Mouse (Mus musculus) forebrain, embryonic 13.5 days (tissue): ENCODE measurements around the gene Hist1h2ab. TPM values are rescaled to one million over a fixed set of nuclear protein-coding genes. Genes with fewer than 3 reads are reported as not detected.
"Not testable (repeated sequence)": the region's sequence is repeated elsewhere in the genome, so short reads cannot be mapped to it uniquely, and the experiment has no call there.

Experiments
- ATAC-seq: fragments of 200-750 bp; cut with Nextera tagmentation; 2 replicates; pipeline ENCODE4 v1.8.0; 2017
- H3K27ac ChIP-seq: fragments of 300-500 bp; sonication (generic); 2 replicates; pipeline ENCODE4 v1.5.1; 2015; ENCODE audit warnings: inconsistent platforms, mild to moderate bottlenecking, moderate library complexity
- H3K27me3 ChIP-seq: fragments of 300-500 bp; sonication (generic); 2 replicates; pipeline ENCODE4 v1.6.1; 2015; ENCODE audit warnings: mild to moderate bottlenecking, inconsistent platforms
- H3K36me3 ChIP-seq: fragments of 300-500 bp; sonication (generic); 2 replicates; pipeline ENCODE4 v1.6.1; 2015; ENCODE audit warnings: mild to moderate bottlenecking, inconsistent platforms; ENCODE audit not compliant: poor library complexity, severe bottlenecking
- H3K4me1 ChIP-seq: fragments of 300-500 bp; sonication (generic); 2 replicates; pipeline ENCODE4 v1.6.1; 2015; ENCODE audit warnings: inconsistent platforms
- H3K4me2 ChIP-seq: fragments of 300-500 bp; sonication (generic); 2 replicates; pipeline ENCODE4 v1.6.1; 2015; ENCODE audit warnings: inconsistent platforms, mild to moderate bottlenecking, moderate library complexity
- H3K4me3 ChIP-seq: fragments of 300-500 bp; sonication (generic); 2 replicates; pipeline ENCODE4 v1.5.1; 2015; ENCODE audit warnings: mild to moderate bottlenecking, inconsistent platforms
- H3K9ac ChIP-seq: fragments of 300-500 bp; sonication (generic); 2 replicates; pipeline ENCODE4 v1.6.1; 2015; ENCODE audit warnings: mild to moderate bottlenecking, inconsistent platforms
- H3K9me3 ChIP-seq: fragments of 300-500 bp; sonication (generic); replicated peaks from 2 replicates; pipeline ENCODE4 v1.6.1; 2016; ENCODE audit warnings: inconsistent platforms
- WGBS: fragments of 180-500 bp; shearing (Covaris S2); methylation state at CpG from one replicate; pipeline ENCODE4 v1.1.7; 2015; 5-methylcytosine and 5-hydroxymethylcytosine counted together
- polyA plus RNA-seq: library from polyadenylated mRNA; unstranded; fragments of >200 nt; fragmentation: Nextera tagmentation; extraction: Ambion mirVana; gene quantifications from 2 replicates; pipeline ENCODE4 v1.2.1, GENCODE M21; 2015

Hist1h2ab gene
- polyA plus RNA-seq, 1 experiment from 2014 or later: 70.5 TPM

DNA sequence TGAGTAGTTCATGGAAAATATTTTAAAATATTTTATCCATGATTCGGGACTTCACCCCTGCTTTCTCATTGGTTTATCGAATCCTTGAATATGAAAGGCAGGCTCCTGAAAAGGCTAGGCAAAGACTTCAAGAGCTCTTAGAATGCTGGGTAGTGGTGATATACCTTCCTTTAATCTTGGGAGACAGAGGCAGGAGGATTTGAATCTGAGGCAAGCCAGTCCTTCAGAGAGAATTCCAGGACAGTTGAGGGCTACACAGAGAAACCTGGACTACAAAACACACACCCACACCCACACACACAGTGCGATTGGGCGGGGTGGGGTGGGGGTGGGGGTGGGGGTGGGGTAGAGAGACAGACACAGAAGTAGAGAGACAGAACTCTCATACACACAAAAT is 3.0 kb upstream of the Hist1h2ab start:
- no peak for ATAC-seq
- H3K4me2 ChIP-seq: peak overlapping the region; percentile 67
- 0 out of 2 replicates have a peak overlapping the region, but pooled peaks have one; percentile 38 for H3K4me3 ChIP-seq
- peaks cover 28% of the 10 kb centered on the region for H3K4me1 ChIP-seq
- no peaks in the 10 kb centered on the region for H3K27me3 ChIP-seq
- 7% methylated on average over 4 of the region's 4 CpGs for WGBS
- H3K36me3 ChIP-seq: no peaks in the 10 kb centered on the region
- peak overlapping the region; percentile 96 for H3K27ac ChIP-seq
- H3K9ac ChIP-seq: peak overlapping the region; percentile 76; the same call in 1 of the 2 replicates
- H3K9me3 ChIP-seq: no peaks in the 10 kb centered on the region

DNA sequence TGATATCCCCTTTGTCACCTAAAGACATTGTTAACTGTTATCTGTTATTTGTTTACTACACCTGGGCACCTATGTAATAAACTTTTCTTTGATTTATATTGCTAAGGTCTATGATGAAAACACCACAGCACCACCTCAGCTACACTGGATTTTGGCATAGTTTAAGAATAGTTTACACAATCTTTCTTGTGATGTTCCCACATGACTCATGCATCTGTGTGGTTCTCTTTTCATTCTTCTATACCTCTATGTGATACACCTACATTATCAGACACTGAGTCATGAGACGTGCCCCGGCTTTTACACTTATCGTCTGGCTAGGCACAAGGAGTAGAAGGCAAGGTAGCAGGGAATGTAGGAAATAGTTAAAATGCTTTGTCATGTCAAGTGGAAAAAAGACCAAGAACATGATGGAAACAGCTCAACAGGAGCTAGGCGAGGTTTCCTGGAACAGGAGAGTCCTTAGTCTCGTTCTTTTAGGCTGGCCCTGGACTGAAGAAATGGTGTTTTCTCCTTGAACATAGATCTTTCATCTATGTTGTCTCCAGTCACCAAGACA is 1.3 kb upstream of the Hist1h2ab start:
- H3K27ac ChIP-seq: peak overlapping the region; percentile 80
- no peaks in the 10 kb centered on the region for H3K27me3 ChIP-seq
- H3K4me2 ChIP-seq: no peak overlapping the region
- no peak overlapping the region for H3K9ac ChIP-seq
- 90% methylated on average over 5 of the region's 5 CpGs for WGBS
- no peak for ATAC-seq
- no peak overlapping the region for H3K4me3 ChIP-seq
- H3K36me3 ChIP-seq: no peaks in the 10 kb centered on the region
- H3K4me1 ChIP-seq: peaks cover 24% of the 10 kb centered on the region
- H3K9me3 ChIP-seq: no peaks in the 10 kb centered on the region

DNA sequence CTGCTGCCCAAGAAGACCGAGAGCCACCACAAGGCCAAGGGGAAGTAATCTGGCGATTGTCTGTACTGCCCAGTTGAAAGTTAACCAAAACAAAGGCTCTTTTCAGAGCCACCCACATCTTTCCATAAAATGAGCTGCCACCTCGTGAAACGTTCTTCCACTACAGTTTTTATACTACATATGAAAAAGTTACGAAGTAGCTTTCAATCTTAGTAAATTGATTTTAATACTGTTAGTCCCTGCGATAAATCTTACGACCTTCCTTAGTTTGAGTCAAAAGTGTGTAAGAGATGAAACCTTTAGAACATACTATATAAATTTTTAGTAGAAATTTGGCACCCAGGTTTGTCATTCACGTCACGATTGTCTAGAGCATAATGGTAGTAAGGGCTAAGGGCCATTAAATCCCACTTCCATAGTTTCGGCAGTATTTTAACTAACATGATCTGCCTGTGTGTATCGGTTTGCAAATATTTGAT is 591 bp downstream of the Hist1h2ab start:
- Histone ChIP-seq H3K27ac (peak overlapping the region; percentile 98), H3K4me3 (peak overlapping the region; percentile 45), H3K36me3 (no peaks in the 10 kb centered on the region), H3K4me1 (peaks cover 26% of the 10 kb centered on the region), H3K27me3 (no peaks in the 10 kb centered on the region), H3K9ac (peak overlapping the region; percentile 73), H3K4me2 (peak overlapping the region; percentile 66), H3K9me3 (no peaks in the 10 kb centered on the region)
- ATAC-seq: no peak
- WGBS: 1% methylated on average over 11 of the region's 11 CpGs

DNA sequence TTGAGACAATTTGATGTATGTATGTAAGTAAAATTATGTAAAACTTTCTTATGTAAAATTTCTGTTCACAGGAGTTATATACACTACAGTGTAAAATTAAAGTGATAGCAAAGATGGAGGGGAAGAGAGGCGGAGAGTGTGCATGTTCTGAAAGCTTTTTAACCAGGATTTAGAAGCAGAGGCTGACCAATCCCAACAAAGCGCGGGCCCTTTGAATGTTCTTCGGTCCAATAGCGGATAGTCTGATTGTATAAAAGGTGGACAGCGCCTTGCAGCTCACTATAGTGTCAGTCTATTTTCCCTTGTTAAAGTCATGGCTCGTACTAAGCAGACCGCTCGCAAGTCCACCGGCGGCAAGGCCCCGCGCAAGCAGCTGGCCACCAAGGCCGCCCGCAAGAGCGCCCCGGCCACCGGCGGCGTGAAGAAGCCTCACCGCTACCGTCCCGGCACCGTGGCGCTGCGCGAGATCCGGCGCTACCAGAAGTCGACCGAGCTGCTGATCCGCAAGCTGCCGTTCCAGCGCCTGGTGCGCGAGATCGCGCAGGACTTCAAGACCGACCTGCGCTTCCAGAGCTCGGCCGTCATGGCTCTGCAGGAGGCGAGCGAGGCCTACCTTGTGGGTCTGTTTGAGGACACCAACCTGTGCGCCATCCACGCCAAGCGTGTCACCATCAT is 1.3 kb downstream of the Hist1h2ab start, which contains the start of gene Hist1h3b:
Hist1h3b (plus strand) TSS at position 201 of the 675 bp plus-strand sequence.
- Histone ChIP-seq H3K4me2 (peak within 1 kb of the TSS; percentile 66), H3K27ac (peak within 1 kb of the TSS; percentile 98), H3K9ac (peak within 1 kb of the TSS; percentile 73), H3K4me3 (peak within 1 kb of the TSS; percentile 45), H3K4me1 (peaks cover 24% of the 10 kb centered on the region)
- not testable (repeated sequence) for H3K9me3 ChIP-seq, H3K27me3 ChIP-seq, H3K36me3 ChIP-seq
- ATAC-seq: peak; percentile 86
- 2% methylated on average over 18 of the region's 47 CpGs for WGBS

DNA sequence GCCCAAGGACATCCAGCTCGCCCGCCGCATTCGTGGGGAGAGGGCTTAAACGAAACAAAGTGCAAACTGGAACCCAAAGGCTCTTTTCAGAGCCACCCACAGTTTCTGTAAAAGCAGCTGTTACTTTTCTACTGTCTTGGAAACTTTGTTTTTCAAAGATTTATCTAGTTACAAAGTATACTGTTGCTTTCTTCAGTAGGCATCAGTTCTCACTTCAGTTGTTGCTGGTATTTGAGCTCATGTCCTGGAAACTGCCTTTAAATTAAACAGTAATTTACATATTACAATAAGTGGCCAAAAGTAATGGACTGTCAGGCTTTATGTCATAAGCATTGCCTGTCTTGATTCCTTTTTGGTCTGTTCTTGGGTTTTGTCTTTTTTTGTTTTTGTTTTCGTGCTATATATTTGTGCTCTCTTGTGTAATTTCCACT is 1.8 kb downstream of the Hist1h2ab start:
- no peaks in the 10 kb centered on the region for H3K27me3 ChIP-seq
- H3K9ac ChIP-seq: peak overlapping the region; percentile 69
- peak overlapping the region; percentile 39 for H3K4me3 ChIP-seq
- no peaks in the 10 kb centered on the region for H3K9me3 ChIP-seq
- H3K27ac ChIP-seq: peak overlapping the region; percentile 81
- no peaks in the 10 kb centered on the region for H3K36me3 ChIP-seq
- peaks cover 23% of the 10 kb centered on the region for H3K4me1 ChIP-seq
- WGBS: 2% methylated on average over 6 of the region's 6 CpGs
- no peak for ATAC-seq
- H3K4me2 ChIP-seq: peak overlapping the region; percentile 56

DNA sequence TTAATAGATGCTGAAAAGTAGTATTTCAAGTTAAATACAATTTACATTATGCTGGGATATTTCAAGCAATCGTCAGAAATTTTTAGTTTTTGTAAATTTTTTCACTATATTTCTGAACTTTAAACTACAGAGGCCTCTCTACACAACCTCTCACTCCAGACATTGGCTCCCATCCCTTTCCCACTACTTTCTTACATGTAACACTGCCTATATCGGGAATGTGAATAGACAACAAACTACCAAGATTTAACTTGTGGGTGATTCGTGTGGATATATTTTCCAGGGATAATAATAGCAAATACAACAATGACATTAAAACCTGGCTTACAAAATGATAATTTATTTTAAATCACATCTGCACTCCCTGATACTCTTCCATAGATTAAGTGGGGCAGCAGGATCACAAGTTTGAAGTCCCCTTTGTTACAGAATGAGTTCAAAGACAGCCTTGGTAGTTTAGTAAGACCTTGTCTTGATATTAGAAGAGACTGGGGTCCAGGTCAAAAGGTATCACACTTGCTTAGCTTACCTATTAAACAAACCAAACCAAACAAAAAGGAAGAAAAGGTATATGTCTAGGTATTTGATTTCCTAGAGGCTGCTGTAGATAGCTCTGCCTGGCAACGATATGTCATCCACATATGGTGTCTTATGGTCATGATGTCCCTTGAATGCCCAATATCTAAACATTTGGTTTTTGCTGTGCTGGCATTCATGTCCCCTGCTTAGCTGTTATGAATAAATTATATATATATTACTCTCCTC is 2.6 kb downstream of the Hist1h2ab start:
- Histone ChIP-seq H3K4me2 (peak overlapping the region; percentile 56; the same call in 1 of the 2 replicates), H3K27ac (peak overlapping the region; percentile 45), H3K9me3 (no peaks in the 10 kb centered on the region), H3K9ac (no peak overlapping the region; the same call in 1 of the 2 replicates), H3K4me3 (no peak overlapping the region), H3K27me3 (no peaks in the 10 kb centered on the region), H3K36me3 (no peaks in the 10 kb centered on the region), H3K4me1 (peaks cover 19% of the 10 kb centered on the region)
- WGBS: 56% methylated on average over 4 of the region's 4 CpGs
- ATAC-seq: no peak

DNA sequence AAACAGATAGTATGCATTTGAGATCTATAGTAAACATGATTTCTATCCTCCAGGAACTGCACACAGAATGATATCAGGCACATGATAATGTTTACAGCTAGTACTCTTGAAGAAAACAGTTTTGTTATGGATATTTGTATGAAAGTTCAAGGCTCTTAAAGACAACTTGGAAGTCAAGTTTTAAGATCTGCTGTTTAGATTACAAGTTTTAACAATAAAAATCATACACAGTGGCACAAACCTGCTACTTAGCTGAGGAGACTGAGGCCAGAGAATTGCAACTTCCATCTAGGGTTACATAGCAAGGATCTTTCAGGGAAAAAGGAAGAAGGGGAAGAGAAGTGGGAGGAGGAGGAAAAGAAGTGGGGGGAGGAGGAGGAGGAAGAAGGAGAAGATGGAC is 4.1 kb downstream of the Hist1h2ab start:
- H3K36me3 ChIP-seq: no peaks in the 10 kb centered on the region
- no peak overlapping the region for H3K9ac ChIP-seq
- H3K4me1 ChIP-seq: peaks cover 20% of the 10 kb centered on the region
- no peak overlapping the region for H3K4me3 ChIP-seq
- H3K9me3 ChIP-seq: no peaks in the 10 kb centered on the region
- H3K27ac ChIP-seq: no peak overlapping the region
- ATAC-seq: no peak
- no peak overlapping the region for H3K4me2 ChIP-seq
- H3K27me3 ChIP-seq: no peaks in the 10 kb centered on the region

DNA sequence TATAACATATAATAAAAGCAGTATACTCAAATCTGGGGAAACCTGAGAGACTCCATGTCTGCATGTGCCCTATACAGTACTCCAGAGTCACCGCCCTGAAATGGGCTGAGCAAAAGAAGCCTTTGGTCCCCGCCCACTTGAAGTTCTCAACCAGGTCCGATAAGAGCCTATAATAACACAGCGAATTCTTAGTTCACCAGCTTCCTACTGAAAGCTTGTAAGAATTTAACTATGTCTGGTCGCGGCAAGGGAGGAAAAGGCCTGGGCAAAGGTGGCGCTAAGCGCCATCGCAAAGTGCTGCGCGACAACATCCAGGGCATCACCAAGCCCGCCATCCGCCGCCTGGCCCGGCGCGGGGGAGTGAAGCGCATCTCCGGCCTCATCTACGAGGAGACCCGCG is 5.9 kb downstream of the Hist1h2ab start, which contains the start of gene Hist1h4b:
Hist1h4b (plus strand) TSS at position 224 of the 400 bp plus-strand sequence.
- peak within 1 kb of the TSS; percentile 41 for H3K4me3 ChIP-seq
- no peaks in the 10 kb centered on the region for H3K36me3 ChIP-seq
- peak; percentile 80 for ATAC-seq
- H3K9me3 ChIP-seq: no peaks in the 10 kb centered on the region
- no peaks in the 10 kb centered on the region for H3K27me3 ChIP-seq
- WGBS: under 1% methylated on average over 18 of the region's 22 CpGs
- peaks cover 30% of the 10 kb centered on the region for H3K4me1 ChIP-seq
- H3K9ac ChIP-seq: peak within 1 kb of the TSS; percentile 71
- H3K4me2 ChIP-seq: peak within 1 kb of the TSS; percentile 69
- peak within 1 kb of the TSS; percentile 89 for H3K27ac ChIP-seq

DNA sequence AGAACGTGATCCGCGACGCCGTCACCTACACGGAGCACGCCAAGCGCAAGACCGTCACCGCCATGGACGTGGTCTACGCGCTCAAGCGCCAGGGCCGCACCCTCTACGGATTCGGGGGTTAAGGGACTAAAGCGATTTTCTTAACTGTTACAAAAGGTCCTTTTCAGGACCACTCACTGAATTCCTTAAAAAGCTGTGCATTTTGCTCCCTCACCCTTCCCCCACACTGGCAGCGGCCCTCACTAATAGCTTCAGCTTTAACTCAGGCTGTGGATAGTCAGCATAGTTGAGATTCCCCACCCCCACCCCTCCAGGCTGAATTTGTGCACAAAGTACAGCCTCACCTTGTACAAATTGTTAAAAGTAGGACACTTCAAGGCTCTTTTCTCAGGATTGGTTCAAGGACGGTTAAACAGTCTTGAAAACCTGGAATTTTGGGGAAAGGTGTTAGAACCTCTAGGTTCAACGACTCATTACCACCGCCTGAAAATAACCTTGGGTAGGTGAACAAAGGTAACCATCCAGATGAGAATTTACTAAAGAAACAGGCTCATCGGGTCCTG is 6.4 kb downstream of the Hist1h2ab start:
- no peaks in the 10 kb centered on the region for H3K9me3 ChIP-seq
- H3K4me3 ChIP-seq: peak overlapping the region; percentile 41
- ATAC-seq: no peak; the same call in 1 of the 2 replicates
- H3K27me3 ChIP-seq: no peaks in the 10 kb centered on the region
- 1% methylated on average over 15 of the region's 23 CpGs for WGBS
- H3K4me1 ChIP-seq: peaks cover 31% of the 10 kb centered on the region
- peak overlapping the region; percentile 69 for H3K4me2 ChIP-seq
- no peaks in the 10 kb centered on the region for H3K36me3 ChIP-seq
- peak overlapping the region; percentile 71 for H3K9ac ChIP-seq
- peak overlapping the region; percentile 89 for H3K27ac ChIP-seq

DNA sequence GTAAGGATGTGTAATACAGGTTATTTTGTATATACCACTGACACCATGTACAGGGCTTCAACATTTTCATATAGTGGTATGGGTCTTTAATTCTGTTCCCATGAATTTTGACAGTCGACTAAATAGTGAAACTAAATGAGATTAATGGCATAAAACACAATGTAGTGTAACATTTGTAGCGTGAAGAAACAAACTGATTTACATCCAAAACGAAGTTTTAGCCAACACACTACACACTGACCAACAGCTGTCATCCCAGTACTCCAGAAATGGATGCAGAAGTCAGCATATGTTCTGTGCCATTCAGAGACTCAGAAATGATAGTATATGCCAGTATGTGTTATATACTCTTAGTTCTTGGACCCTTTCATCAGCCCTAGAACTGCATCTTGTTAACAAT is 7.0 kb downstream of the Hist1h2ab start:
- Histone ChIP-seq H3K9ac (no peak overlapping the region), H3K9me3 (no peaks in the 10 kb centered on the region), H3K4me2 (peak overlapping the region; percentile 6; the same call in 1 of the 2 replicates), H3K27me3 (no peaks in the 10 kb centered on the region), H3K27ac (peak overlapping the region; percentile 48; the same call in 1 of the 2 replicates), H3K4me3 (no peak overlapping the region), H3K36me3 (no peaks in the 10 kb centered on the region), H3K4me1 (peaks cover 30% of the 10 kb centered on the region)
- no peak for ATAC-seq
- WGBS: 50% methylated on average over 3 of the region's 3 CpGs

DNA sequence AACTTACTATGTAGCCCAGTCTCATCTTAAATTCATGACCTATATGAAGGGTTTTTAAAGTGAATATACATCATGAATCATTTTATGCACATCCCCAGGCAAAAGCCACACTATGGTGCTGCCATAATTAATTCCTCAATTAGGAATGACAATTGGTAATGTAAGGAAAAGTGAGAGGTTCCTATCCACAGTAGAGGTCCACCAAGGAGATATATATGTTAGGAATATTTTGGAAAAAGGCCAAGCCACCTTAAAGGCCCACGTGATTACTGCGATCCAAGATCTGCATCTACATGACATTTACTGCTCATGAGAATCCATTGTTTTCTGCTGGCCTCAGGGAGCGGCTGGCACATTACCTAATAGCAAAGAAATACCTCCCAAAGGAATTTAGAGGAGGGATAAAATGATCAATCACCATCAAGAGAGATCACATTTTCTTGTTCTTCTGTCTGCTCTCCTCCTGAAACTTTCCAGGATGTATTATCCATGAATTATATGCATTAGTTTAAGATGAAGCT is 8.4 kb downstream of the Hist1h2ab start:
- H3K27me3 ChIP-seq: no peaks in the 10 kb centered on the region
- no peak overlapping the region for H3K4me3 ChIP-seq
- no peak overlapping the region for H3K4me2 ChIP-seq
- no peak overlapping the region for H3K9ac ChIP-seq
- peaks cover 39% of the 10 kb centered on the region for H3K4me1 ChIP-seq
- H3K27ac ChIP-seq: 0 out of 2 replicates have a peak overlapping the region, but pooled peaks have one; percentile 19
- no peak for ATAC-seq
- H3K36me3 ChIP-seq: no peaks in the 10 kb centered on the region
- H3K9me3 ChIP-seq: no peaks in the 10 kb centered on the region
- WGBS: 71% methylated on average over 3 of the region's 3 CpGs
